ENCODE assay signal across 10 mouse cellular contexts in genomic region chr4:134263191-134263590, GRCm38 (mm10). TPM values are rescaled to one million over a fixed set of nuclear protein-coding genes. Genes with fewer than 3 reads are reported as not detected.
DNase-seq lines count a peak whose midpoint lies in the region; ATAC-seq and TF ChIP-seq lines count a peak whose summit lies in the region.
"Had no signal": no experiment of that assay in that cellular context is flagged by ENCODE, and none has a peak within 500 bp of the region (broad histone marks: within the 10 kb centered on the region; RNA-seq: fewer than 3 reads in every experiment).

No protein-coding gene starts in this region.

- no peaks in the 10 kb centered on the region for H3K27me3 ChIP-seq in intestine, embryonic 15.5 days (replicated peaks)
- no peaks in the 10 kb centered on the region for H3K27me3 ChIP-seq in intestine, embryonic 16.5 days (replicated peaks; ENCODE audit: control insufficient read depth, insufficient read depth, low read length)
- H3K27me3 ChIP-seq in ES-Bruce4 (ENCODE audit: control insufficient read depth, insufficient read depth, low read length, poor library complexity, severe bottlenecking), result no peaks in the 10 kb centered on the region
- H3K27me3 ChIP-seq: neural tube, embryonic 12.5 days had no signal

- TF ChIP-seq EP300 in ES-Bruce4 (IDR thresholded peaks at IDR 0.05; ENCODE audit: insufficient read depth, low read depth, low read length), result no peak

- no peaks in the 10 kb centered on the region for H3K4me1 ChIP-seq in intestine, embryonic 15.5 days (replicated peaks)
- peaks cover 3% of the 10 kb centered on the region; the same call in 1 of the 2 replicates for H3K4me1 ChIP-seq in intestine, embryonic 16.5 days (ENCODE audit: control insufficient read depth, insufficient read depth, low read length)
- no peaks in the 10 kb centered on the region for H3K4me1 ChIP-seq in ES-Bruce4 (ENCODE audit: control insufficient read depth, insufficient read depth, low read length)
- H3K4me1 ChIP-seq: neural tube, embryonic 12.5 days had no signal

- peak; percentile 94 for TF ChIP-seq CTCF in ES-Bruce4 (IDR thresholded peaks at IDR 0.05; ENCODE audit: low read depth, low read length)

- no peak overlapping the region for H3K4me3 ChIP-seq in intestine, embryonic 15.5 days (replicated peaks)
- no peak overlapping the region for H3K4me3 ChIP-seq in intestine, embryonic 16.5 days (ENCODE audit: low read length)
- H3K4me3 ChIP-seq in ES-Bruce4 (ENCODE audit: low read depth, low read length), result no peak overlapping the region
- H3K4me3 ChIP-seq: neural tube, embryonic 12.5 days had no signal

- no peak overlapping the region for H3K9ac ChIP-seq in intestine, embryonic 15.5 days
- no peak overlapping the region for H3K9ac ChIP-seq in intestine, embryonic 16.5 days (ENCODE audit: low read depth, low read length)
- no peak overlapping the region for H3K9ac ChIP-seq in ES-Bruce4 (ENCODE audit: low read depth, poor library complexity, severe bottlenecking)
- H3K9ac ChIP-seq: neural tube, embryonic 12.5 days had no signal

- no peak overlapping the region for H3K4me2 ChIP-seq in intestine, embryonic 15.5 days (replicated peaks)
- H3K4me2 ChIP-seq in intestine, embryonic 16.5 days (ENCODE audit: low read depth, low read length), result no peak overlapping the region
- H3K4me2 ChIP-seq: neural tube, embryonic 12.5 days had no signal

- DNase-seq in 416B (ENCODE audit: low read depth), result peak; percentile 33
- DNase-seq in cerebellum, postnatal 36 days, result peak; percentile 34 to 45
- peak; percentile 84 for DNase-seq in kidney, postnatal 10 days
- DNase-seq in naive thymus-derived CD4-positive, alpha-beta T cell, adult 2 months (ENCODE audit: low read depth), result peak; percentile 56
- DNase-seq in ovary, postnatal 36 days (ENCODE audit: low spot score), result no peak

- ATAC-seq in intestine, embryonic 15.5 days, result 0 out of 2 replicates have a peak, but pooled peaks have one; percentile 20
- no peak for ATAC-seq in intestine, embryonic 16.5 days

- 33% methylated on average over 6 of the region's 6 CpGs for WGBS in intestine, embryonic 15.5 days
- whole genome bisulfite sequencing in intestine, embryonic 16.5 days, result 32% methylated on average over 6 of the region's 6 CpGs

- no peak for TF ChIP-seq POLR2A in ES-Bruce4 (IDR thresholded peaks at IDR 0.05; ENCODE audit: insufficient read depth, low read length)

- no peak overlapping the region for H3K27ac ChIP-seq in intestine, embryonic 15.5 days
- no peak overlapping the region for H3K27ac ChIP-seq in intestine, embryonic 16.5 days (ENCODE audit: low read length)
- no peak overlapping the region for H3K27ac ChIP-seq in ES-Bruce4 (ENCODE audit: insufficient read depth, low read length)
- H3K27ac ChIP-seq: neural tube, embryonic 12.5 days had no signal

- H3K36me3 ChIP-seq in intestine, embryonic 15.5 days, result no peaks in the 10 kb centered on the region
- H3K36me3 ChIP-seq in intestine, embryonic 16.5 days (ENCODE audit: control insufficient read depth, insufficient read depth, low read length), result no peaks in the 10 kb centered on the region
- H3K36me3 ChIP-seq in ES-Bruce4 (ENCODE audit: control insufficient read depth, insufficient read depth, low read length, poor library complexity, severe bottlenecking), result no peaks in the 10 kb centered on the region
- H3K36me3 ChIP-seq: neural tube, embryonic 12.5 days had no signal

- no peaks in the 10 kb centered on the region for H3K9me3 ChIP-seq in intestine, embryonic 15.5 days
- no peaks in the 10 kb centered on the region for H3K9me3 ChIP-seq in intestine, embryonic 16.5 days (ENCODE audit: control insufficient read depth, low read length)
- H3K9me3 ChIP-seq in ES-Bruce4 (replicated peaks; ENCODE audit: control insufficient read depth, insufficient read depth, low read length, poor library complexity, severe bottlenecking), result no peaks in the 10 kb centered on the region
- H3K9me3 ChIP-seq: neural tube, embryonic 12.5 days had no signal

RNA-seq across cellular contexts. Expression of gene Grrp1, which starts 9.3 kb away (rescaled TPM):
- polyA plus RNA-seq in intestine, embryonic 15.5 days (2015; fragmentation: Nextera tagmentation; extraction: Ambion mirVana), result 5.0 TPM in 2 replicates
- 3.6 and 5.0 TPM in 2 replicates for polyA plus RNA-seq in intestine, embryonic 16.5 days (2015; fragmentation: Nextera tagmentation; extraction: Ambion mirVana)
- polyA plus RNA-seq in ES-Bruce4 (2011; ENCODE audit: insufficient read depth, insufficient read length, low read depth, missing spikeins), result 0.55 TPM in 1 of 2 replicates, not detected in the other

RNA-seq across cellular contexts. Expression of gene Gm30191, which starts 16.5 kb away (rescaled TPM):
- not detected in 2 replicates for polyA plus RNA-seq in intestine, embryonic 15.5 days (2015; fragmentation: Nextera tagmentation; extraction: Ambion mirVana)
- not detected in 2 replicates for polyA plus RNA-seq in intestine, embryonic 16.5 days (2015; fragmentation: Nextera tagmentation; extraction: Ambion mirVana)
- polyA plus RNA-seq in ES-Bruce4 (2011; ENCODE audit: insufficient read depth, insufficient read length, low read depth, missing spikeins), result not detected in 2 replicates
- polyA plus RNA-seq: intestine, embryonic 14.5 days; neural tube, embryonic 12.5 days had no signal

RNA-seq across cellular contexts. Expression of gene Zfp593, which starts 17.8 kb away (rescaled TPM):
- 16.4 and 16.7 TPM in 2 replicates for polyA plus RNA-seq in intestine, embryonic 15.5 days (2015; fragmentation: Nextera tagmentation; extraction: Ambion mirVana)
- 13.0 and 14.5 TPM in 2 replicates for polyA plus RNA-seq in intestine, embryonic 16.5 days (2015; fragmentation: Nextera tagmentation; extraction: Ambion mirVana)
- polyA plus RNA-seq in ES-Bruce4 (2011; ENCODE audit: insufficient read depth, insufficient read length, low read depth, missing spikeins), result 16.8 and 17.2 TPM in 2 replicates

RNA-seq across cellular contexts. Expression of gene E130218I03Rik, which starts 19.7 kb away (rescaled TPM):
- 0.23 and 0.34 TPM in 2 replicates for polyA plus RNA-seq in intestine, embryonic 15.5 days (2015; fragmentation: Nextera tagmentation; extraction: Ambion mirVana)
- 0.28 and 0.34 TPM in 2 replicates for polyA plus RNA-seq in intestine, embryonic 16.5 days (2015; fragmentation: Nextera tagmentation; extraction: Ambion mirVana)
- polyA plus RNA-seq in ES-Bruce4 (2011; ENCODE audit: insufficient read depth, insufficient read length, low read depth, missing spikeins), result not detected in 2 replicates

RNA-seq across cellular contexts. Expression of gene Pdik1l, which starts 24.5 kb away (rescaled TPM):
- 15.7 and 17.9 TPM in 2 replicates for polyA plus RNA-seq in intestine, embryonic 15.5 days (2015; fragmentation: Nextera tagmentation; extraction: Ambion mirVana)
- 14.0 and 16.5 TPM in 2 replicates for polyA plus RNA-seq in intestine, embryonic 16.5 days (2015; fragmentation: Nextera tagmentation; extraction: Ambion mirVana)
- polyA plus RNA-seq in ES-Bruce4 (2011; ENCODE audit: insufficient read depth, insufficient read length, low read depth, missing spikeins), result 12.0 and 14.1 TPM in 2 replicates
